Mouse (Mus musculus) lung, adult 2 months (tissue): ENCODE measurements around the gene Coil. TPM values are rescaled to one million over a fixed set of nuclear protein-coding genes. Genes with fewer than 3 reads are reported as not detected.
"Not testable (repeated sequence)": the region's sequence is repeated elsewhere in the genome, so short reads cannot be mapped to it uniquely, and the experiment has no call there.

Experiments
- DNase-seq: peaks from one replicate; pipeline ENCODE4 v3.0.0; 2022
- H3K4me1 ChIP-seq: fragments of 200-500 bp; 2 replicates; pipeline ENCODE4 v1.6.1; 2011; ENCODE audit warnings: low read length; ENCODE audit not compliant: control insufficient read depth, insufficient read depth
- H3K4me3 ChIP-seq: fragments of 200-500 bp; replicated peaks from 2 replicates; pipeline ENCODE3; 2011; ENCODE audit warnings: low read depth, mild to moderate bottlenecking, control low read depth, low read length; ENCODE audit errors: extremely low read depth
- CTCF ChIP-seq: fragments of 200-500 bp; IDR thresholded peaks from 2 replicates; pipeline ENCODE4 v1.5.1; 2011; ENCODE audit warnings: mild to moderate bottlenecking, low read length, control low read depth; ENCODE audit not compliant: insufficient read depth
- POLR2A ChIP-seq: fragments of 200-500 bp; IDR thresholded peaks from 2 replicates; pipeline ENCODE4 v1.6.1; 2011; ENCODE audit warnings: low read depth, mild to moderate bottlenecking, control low read depth, low read length, borderline replicate concordance; ENCODE audit errors: extremely low read depth
- WGBS: fragments of 180-500 bp; shearing (Covaris S2); methylation state at CpG from one replicate; pipeline ENCODE4 v1.1.7; 2018; 5-methylcytosine and 5-hydroxymethylcytosine counted together
- polyA plus RNA-seq: library from polyadenylated mRNA; depleted of rRNA; stranded (reverse); fragments of >200 nt; gene quantifications from 2 replicates; pipeline ENCODE4 v1.2.3, GENCODE M21; 2012; rRNA removed

The Coil gene
- polyA plus RNA-seq, 1 experiment, result 3.5 TPM

GRCm38 (mm10) chr11:89028871-89029405, 58.9 kb downstream of the Coil start:
- no peak for DNase-seq
- 20% methylated on average over 10 of the region's 10 CpGs for WGBS
- TF ChIP-seq CTCF (no peak), POLR2A (no peak)
- no peak overlapping the region for H3K4me3 ChIP-seq
- H3K4me1 ChIP-seq, result peaks cover 2% of the 10 kb centered on the region

- DNase-seq, result no peak
- no peak overlapping the region for H3K4me3 ChIP-seq
- H3K4me1 ChIP-seq, result peaks cover 2% of the 10 kb centered on the region
- TF ChIP-seq POLR2A (no peak), CTCF (no peak)
- WGBS, result 86% methylated on average over 6 of the region's 6 CpGs
Measured at GRCm38 (mm10) chr11:89030552-89030951, 60.5 kb downstream of the Coil start.

- 65% methylated on average over 1 of the region's 1 CpGs for WGBS
- no peak for TF ChIP-seq CTCF
- TF ChIP-seq POLR2A, result no peak
- Histone ChIP-seq H3K4me3 (no peak overlapping the region), H3K4me1 (peaks cover 2% of the 10 kb centered on the region)
- DNase-seq, result no peak
Measured at GRCm38 (mm10) chr11:89031189-89031588, 61.1 kb downstream of the Coil start.

- no peak for TF ChIP-seq POLR2A
- no peak for TF ChIP-seq CTCF
- no peak for DNase-seq
- no peak overlapping the region for H3K4me3 ChIP-seq
- H3K4me1 ChIP-seq, result no peaks in the 10 kb centered on the region
Measured at GRCm38 (mm10) chr11:89034592-89034991, 64.5 kb downstream of the Coil start.

GRCm38 (mm10) chr11:89035552-89035951, 65.5 kb downstream of the Coil start:
- 54% methylated on average over 3 of the region's 3 CpGs for WGBS

GRCm38 (mm10) chr11:89038496-89038895, 68.4 kb downstream of the Coil start:
- WGBS, result 82% methylated on average over 6 of the region's 6 CpGs
- Histone ChIP-seq H3K4me3 (no peak overlapping the region), H3K4me1 (no peaks in the 10 kb centered on the region)
- TF ChIP-seq CTCF (no peak), POLR2A (no peak)
- DNase-seq, result no peak

More at GRCm38 (mm10) chr11:89035552-89035951, 65.5 kb downstream of the Coil start:
- TF ChIP-seq POLR2A, result no peak
- TF ChIP-seq CTCF, result no peak
- no peak overlapping the region for H3K4me3 ChIP-seq
- H3K4me1 ChIP-seq, result no peaks in the 10 kb centered on the region
- no peak for DNase-seq

- TF ChIP-seq CTCF, result peak; percentile 95
- no peak for TF ChIP-seq POLR2A
- H3K4me3 ChIP-seq, result no peak overlapping the region
- DNase-seq, result peak; percentile 68
- WGBS, result 8% methylated on average over 3 of the region's 3 CpGs
- no peaks in the 10 kb centered on the region for H3K4me1 ChIP-seq
Measured at GRCm38 (mm10) chr11:89039325-89039724, 69.3 kb downstream of the Coil start.

GRCm38 (mm10) chr11:89041073-89041472, 71.0 kb downstream of the Coil start:
- not testable (repeated sequence) for H3K4me1 ChIP-seq, DNase-seq, H3K4me3 ChIP-seq
- WGBS, result 89% methylated on average over 6 of the region's 7 CpGs

Other genes starting within 250 kb of the Coil start
- 22.3 and 32.2 TPM in 2 replicates for gene Akap1, start 105.7 kb upstream of the Coil start, polyA plus RNA-seq
- 17.7 and 28.1 TPM in 2 replicates for gene Scpep1, start 14.8 kb upstream of the Coil start, polyA plus RNA-seq
- 0.97 and 1.3 TPM in 2 replicates for gene Elobl, start 3.3 kb upstream of the Coil start, polyA plus RNA-seq
- 51.5 and 52.9 TPM in 2 replicates for gene Trim25, start 29.1 kb downstream of the Coil start, polyA plus RNA-seq
- 8.2 and 9.4 TPM in 2 replicates for gene Dgke, start 96.6 kb downstream of the Coil start, polyA plus RNA-seq
- gene Gm525, start 103.6 kb downstream of the Coil start, polyA plus RNA-seq, result 0.76 and 1.0 TPM in 2 replicates